Comparison of ENCODE assay signal across 16 mouse cellular contexts in the genomic region with DNA sequence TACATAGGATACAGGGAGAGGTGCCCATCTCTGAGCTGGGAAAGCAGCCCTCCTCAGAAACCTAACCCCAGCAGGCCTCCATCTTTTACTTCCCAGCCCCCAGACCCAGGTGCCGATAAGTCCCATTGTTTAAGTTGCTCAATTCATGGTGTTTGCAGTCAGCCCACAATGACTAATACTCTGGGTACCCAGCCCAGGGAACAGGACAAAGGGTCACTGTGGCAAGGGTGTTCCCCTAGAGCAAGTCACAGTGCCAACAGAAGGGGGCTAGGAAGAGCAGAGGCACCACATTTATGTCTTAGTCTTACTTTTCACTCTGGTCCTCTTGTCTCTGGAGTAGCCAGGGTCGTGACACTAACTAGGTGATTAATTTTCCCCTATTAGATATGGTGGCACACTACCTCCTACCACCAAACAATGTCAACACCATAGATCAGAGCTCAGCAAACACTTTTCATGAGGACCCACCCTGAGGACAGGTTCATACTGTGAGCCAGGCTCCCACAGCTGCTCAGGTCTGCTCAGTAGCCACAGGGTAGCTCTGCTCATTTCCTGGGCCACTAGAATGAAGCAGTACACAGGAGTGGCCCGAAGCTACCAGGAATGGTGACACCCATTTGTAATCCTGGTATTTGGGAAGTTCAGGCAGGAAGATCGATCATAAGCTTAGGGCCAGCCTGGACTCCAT. TPM values are rescaled to one million over a fixed set of nuclear protein-coding genes. Genes with fewer than 3 reads are reported as not detected.
"Had no signal": no experiment of that assay in that cellular context is flagged by ENCODE, and none has a peak within 500 bp of the region (broad histone marks: within the 10 kb centered on the region; RNA-seq: fewer than 3 reads in every experiment).

No protein-coding gene starts in this region.

- DNase-seq: lung, embryonic 14.5 days; lung, postnatal 14 days; right cerebral cortex, postnatal 14 days; right cerebral cortex, postnatal 4 days; spleen, adult 18-20 months; thymus, adult 2 months; thymus, postnatal 25 days; thymus, postnatal 4 days had no signal

- H3K4me3 ChIP-seq: liver, embryonic 12.5 days; megakaryocyte, embryonic 14.5 days; midbrain, embryonic 13.5 days; midbrain, embryonic 15.5 days; neural tube, embryonic 12.5 days had no signal

- H3K9me3 ChIP-seq: liver, embryonic 12.5 days; midbrain, embryonic 13.5 days; midbrain, embryonic 15.5 days had no signal

- H3K9ac ChIP-seq: liver, embryonic 12.5 days; liver, embryonic 14.5 days; lung, embryonic 14.5 days; midbrain, embryonic 13.5 days; midbrain, embryonic 15.5 days; neural tube, embryonic 12.5 days had no signal

- H3K27ac ChIP-seq: liver, embryonic 12.5 days; liver, embryonic 14.5 days; macrophage; midbrain, embryonic 13.5 days; midbrain, embryonic 15.5 days; neural tube, embryonic 12.5 days had no signal

- H3K4me2 ChIP-seq: liver, embryonic 12.5 days; lung, embryonic 14.5 days; midbrain, embryonic 11.5 days; midbrain, embryonic 13.5 days; midbrain, embryonic 15.5 days; neural tube, embryonic 12.5 days had no signal

- H3K36me3 ChIP-seq: midbrain, embryonic 13.5 days; midbrain, embryonic 15.5 days; neural tube, embryonic 12.5 days had no signal

- ATAC-seq: liver, embryonic 12.5 days; midbrain, embryonic 13.5 days; midbrain, embryonic 15.5 days had no signal

RNA-seq across cellular contexts. Expression of a gene that starts 47.0 kb away (rescaled TPM):
- polyA plus RNA-seq: macrophage had no signal
